Mouse (Mus musculus) brain, embryonic 14.5 days (tissue): ENCODE data around the gene Trim60.

Experiments used
- CTCF ChIP-seq: fragments of 200-500 bp; IDR thresholded peaks from 2 replicates; pipeline ENCODE4 v1.5.1; 2012; ENCODE audit warnings: inconsistent platforms, mild to moderate bottlenecking, moderate library complexity, borderline replicate concordance; ENCODE audit not compliant: insufficient read depth, insufficient read length; ENCODE audit errors: extremely low read depth
- POLR2A ChIP-seq: fragments of 200-500 bp; IDR thresholded peaks from 2 replicates; pipeline ENCODE4 v1.6.1; 2012; ENCODE audit warnings: mild to moderate bottlenecking, inconsistent platforms, borderline replicate concordance; ENCODE audit not compliant: poor library complexity, insufficient read depth, insufficient read length, severe bottlenecking; ENCODE audit errors: extremely low read depth

DNA sequence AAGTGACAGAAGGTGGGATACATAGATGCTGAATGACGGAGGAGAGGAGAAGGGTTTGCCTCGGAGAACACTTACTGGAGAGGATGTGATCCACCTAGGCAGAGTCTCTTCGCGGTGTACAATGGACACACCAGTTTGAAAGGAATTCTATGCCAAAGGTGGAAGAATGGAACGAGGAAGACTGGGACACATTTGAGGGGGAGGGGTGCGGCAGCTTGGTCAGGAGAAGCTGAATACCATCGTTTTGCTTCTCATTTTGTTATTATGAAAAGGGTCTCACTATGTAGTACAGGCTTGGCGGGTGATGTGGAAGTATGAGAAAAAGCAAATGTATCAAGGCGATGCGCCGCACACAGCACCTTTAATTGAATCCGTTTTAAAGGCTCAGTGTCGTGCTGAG, 14.7 kb upstream of the Trim60 start:
- TF ChIP-seq CTCF, result no peak
- TF ChIP-seq POLR2A, result no peak
